Mouse (Mus musculus): ENCODE measurements around the gene Itgb4. TPM values are rescaled to one million over a fixed set of nuclear protein-coding genes. Genes with fewer than 3 reads are reported as not detected.

Gene Itgb4
- total RNA-seq, 2 experiments from 2014 or later = 8.2 to 9.7 TPM

Other genes starting within 250 kb of the Itgb4 start
- gene Tmem94, start 209.3 kb upstream of the Itgb4 start, total RNA-seq (2021) = 10 to 100 TPM; 49.6 to 50.1 TPM
- 10 to 100 TPM; 19.5 to 19.6 TPM for gene Caskin2, start 161.1 kb upstream of the Itgb4 start, total RNA-seq (2021)
- 10 to 100 TPM; 12.0 to 12.7 TPM for gene Tsen54, start 160.0 kb upstream of the Itgb4 start, total RNA-seq (2021)
- 1 to 10 TPM; 1.2 to 2.4 TPM for gene Llgl2, start 150.7 kb upstream of the Itgb4 start, total RNA-seq (2021)
- gene Myo15b, start 116.3 kb upstream of the Itgb4 start, total RNA-seq (2021) = under 1 TPM in 1 of 2 experiments, not detected in 1; 0.20 TPM
- gene Smim5, start 74.7 kb upstream of the Itgb4 start, total RNA-seq (2021) = under 1 TPM in 1 of 2 experiments, not detected in 1; 0.72 TPM
- gene Smim6, start 62.7 kb upstream of the Itgb4 start, total RNA-seq (2021) = not detected
- gene Sap30bp, start 41.4 kb upstream of the Itgb4 start, total RNA-seq (2021) = 10 to 100 TPM; 52.2 to 58.2 TPM
- 10 to 100 TPM; 30.4 to 35.1 TPM for gene Recql5, start 41.2 kb upstream of the Itgb4 start, total RNA-seq (2021)
- 10 to 100 TPM; 13.4 to 14.2 TPM for gene Galk1, start 38.0 kb downstream of the Itgb4 start, total RNA-seq (2021)
- 100 to 1,000 TPM; 263 to 275 TPM for gene H3f3b, start 53.3 kb downstream of the Itgb4 start, total RNA-seq (2021)
- gene Unk, start 55.6 kb downstream of the Itgb4 start, total RNA-seq (2021) = 10 to 100 TPM; 19.4 to 21.9 TPM
- 1 to 10 TPM; 1.9 to 2.4 TPM for gene Unc13d, start 103.3 kb downstream of the Itgb4 start, total RNA-seq (2021)
- 100 to 1,000 TPM; 402 to 404 TPM for gene Wbp2, start 112.3 kb downstream of the Itgb4 start, total RNA-seq (2021)
- 1 to 10 TPM; 4.4 to 4.6 TPM for gene Trim47, start 152.5 kb downstream of the Itgb4 start, total RNA-seq (2021)
- 1 to 10 TPM; 7.1 to 8.0 TPM for gene Trim65, start 156.4 kb downstream of the Itgb4 start, total RNA-seq (2021)
- gene Mrpl38, start 164.2 kb downstream of the Itgb4 start, total RNA-seq (2021) = 10 to 100 TPM; 55.1 to 58.2 TPM
- gene Fbf1, start 193.5 kb downstream of the Itgb4 start, total RNA-seq (2021) = 10 to 100 TPM; 80.9 to 95.6 TPM
- gene Ten1, start 224.1 kb downstream of the Itgb4 start, total RNA-seq (2021) = 10 to 100 TPM; 36.1 to 45.4 TPM
- 100 to 1,000 TPM; 119 to 126 TPM for gene Acox1, start 224.3 kb downstream of the Itgb4 start, total RNA-seq (2021)